Mouse (Mus musculus) kidney, postnatal 36 days (tissue): Measurements from ENCODE around the gene Wwox.

Source experiments
- DNase-seq, 2 experiments: peaks; one replicate each; pipeline ENCODE4 v3.0.0; 2021 to 2022; ENCODE audit warnings: mixed read lengths in 2 of 2

Wwox gene

DNA sequence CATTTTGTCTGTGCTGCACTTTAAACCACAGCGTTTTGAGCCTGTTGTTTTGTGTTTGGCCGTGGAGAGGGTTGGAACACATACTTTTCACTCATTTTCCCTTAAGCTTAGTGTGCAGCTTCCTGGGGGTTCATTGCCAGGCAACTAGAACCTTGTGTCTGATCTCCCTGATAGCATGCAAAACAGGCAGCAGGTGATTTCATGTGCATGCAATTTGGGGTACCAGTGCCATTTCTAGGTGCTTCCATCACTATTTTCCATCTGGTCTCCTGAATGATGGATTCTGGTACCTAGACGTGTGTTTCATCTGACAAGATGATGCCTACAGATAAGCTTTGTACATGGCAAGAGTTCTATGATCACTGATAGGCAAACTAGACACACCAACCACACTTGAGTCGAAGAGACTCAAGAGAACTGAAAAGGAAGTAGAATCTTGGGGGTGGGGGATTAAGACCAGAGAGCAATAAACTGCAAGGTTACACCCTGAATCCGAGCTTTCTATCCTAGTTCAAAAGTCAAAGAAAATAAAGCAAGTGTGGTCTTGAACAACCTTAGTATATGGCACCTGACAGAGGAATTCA lies 951.6 kb downstream of the Wwox start:
- no peak for DNase-seq

GRCm38 (mm10) chr8:115395840-115396239 lies 956.4 kb downstream of the Wwox start:
- DNase-seq: peak in 1 of 2 experiments; percentile 63

GRCm38 (mm10) chr8:115397981-115398380 lies 958.5 kb downstream of the Wwox start:
- DNase-seq: peak; percentile 6 to 8

- no peak for DNase-seq
Observed at GRCm38 (mm10) chr8:115400013-115400720, 960.7 kb downstream of the Wwox start.
